Mouse (Mus musculus) retina, embryonic 14.5 days (tissue): ENCODE measurements around the gene Mrpl18.
"Not testable (repeated sequence)": the region's sequence is repeated elsewhere in the genome, so short reads cannot be mapped to it uniquely, and the experiment has no call there.

Source experiments
- DNase-seq: peaks from one replicate; pipeline ENCODE4 v3.0.0-alpha.2; 2015; ENCODE audit warnings: low spot score

The Mrpl18 gene

DNA sequence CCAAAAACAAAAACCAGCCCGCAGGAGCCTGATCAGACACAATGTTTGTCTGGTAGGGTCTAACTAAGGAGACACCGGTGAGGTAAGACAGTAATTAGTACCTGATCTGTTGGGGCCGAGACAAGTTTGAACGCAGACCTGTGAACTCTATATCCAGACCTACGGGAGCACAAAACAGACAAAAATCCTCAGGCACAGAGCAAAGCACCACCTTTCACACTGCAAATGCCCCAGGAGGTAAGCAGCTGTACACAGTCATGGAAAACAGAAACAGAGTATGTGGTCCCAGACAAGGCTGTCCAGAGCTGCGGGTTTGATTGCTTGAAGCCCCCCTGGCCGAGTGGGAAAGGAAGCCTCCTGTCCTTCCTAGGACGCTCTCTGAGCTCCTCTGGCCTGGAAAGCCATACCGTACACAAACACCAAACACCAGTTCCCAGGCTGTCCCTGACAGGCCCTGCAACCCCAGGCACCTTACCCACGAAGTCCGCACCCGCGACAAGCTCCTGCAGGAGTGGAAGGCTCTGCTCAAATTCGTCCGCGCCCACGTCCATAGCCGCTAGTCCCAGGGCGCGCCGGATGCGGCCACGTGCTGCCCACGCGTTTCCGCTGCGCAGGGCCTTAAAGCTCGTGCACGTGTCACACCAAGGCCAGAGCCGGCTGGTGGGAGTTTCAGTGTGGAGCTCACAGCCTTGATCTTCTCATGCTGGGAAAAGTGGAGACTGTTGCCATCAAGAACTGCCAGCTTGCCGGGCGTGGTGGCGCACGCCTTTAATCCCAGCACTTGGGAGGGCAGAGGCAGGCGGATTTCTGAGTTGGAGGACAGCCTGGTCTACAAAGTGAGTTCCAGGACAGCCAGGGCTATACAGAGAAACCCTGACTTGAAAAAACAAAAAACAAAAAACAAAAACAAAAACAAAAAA lies 6.5 kb downstream of the Mrpl18 start, which contains the start of gene Pnldc1:
Gene Pnldc1 (minus strand): TSS at position 870 of the 920 bp plus-strand sequence.
- DNase-seq, result no peak

DNA sequence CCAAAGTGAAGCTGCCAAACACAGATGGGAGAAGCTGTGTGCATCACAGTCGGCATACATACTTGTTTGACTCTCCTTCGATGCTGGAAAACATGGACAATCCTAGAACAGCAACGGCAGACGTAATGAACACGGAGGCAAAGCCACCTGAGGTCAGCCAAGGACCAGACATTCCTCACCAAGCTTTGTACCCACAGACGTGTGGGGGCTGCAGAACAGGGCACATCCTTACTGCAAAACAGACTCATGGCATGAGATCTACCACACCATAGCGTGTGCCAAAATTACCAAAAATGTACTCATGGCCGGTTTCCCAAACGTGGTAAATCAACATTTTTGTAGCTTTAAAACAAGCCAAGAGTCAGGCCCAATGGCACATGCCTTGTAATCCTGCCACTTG lies 9.7 kb downstream of the Mrpl18 start:
- no peak for DNase-seq

DNA sequence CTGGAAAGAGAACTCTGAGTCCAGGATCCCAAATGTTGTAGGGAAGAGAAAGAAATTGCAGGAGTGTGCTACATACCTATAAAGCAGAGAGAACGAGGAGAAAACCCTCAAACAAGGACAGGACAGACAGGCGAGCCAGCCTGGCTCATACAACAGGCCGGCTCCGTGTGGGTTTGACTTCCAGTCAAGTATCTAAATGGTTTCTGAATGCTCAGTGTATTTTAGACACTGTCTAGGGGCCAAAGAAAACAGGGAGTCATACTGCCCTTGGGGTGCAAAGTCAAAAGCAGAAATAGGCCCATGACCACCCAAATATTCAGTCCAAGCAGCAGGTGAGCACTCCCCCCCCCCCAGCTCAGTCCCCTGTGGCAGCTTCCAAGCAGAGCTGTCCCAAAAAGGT lies 10.3 kb downstream of the Mrpl18 start:
- no peak for DNase-seq

DNA sequence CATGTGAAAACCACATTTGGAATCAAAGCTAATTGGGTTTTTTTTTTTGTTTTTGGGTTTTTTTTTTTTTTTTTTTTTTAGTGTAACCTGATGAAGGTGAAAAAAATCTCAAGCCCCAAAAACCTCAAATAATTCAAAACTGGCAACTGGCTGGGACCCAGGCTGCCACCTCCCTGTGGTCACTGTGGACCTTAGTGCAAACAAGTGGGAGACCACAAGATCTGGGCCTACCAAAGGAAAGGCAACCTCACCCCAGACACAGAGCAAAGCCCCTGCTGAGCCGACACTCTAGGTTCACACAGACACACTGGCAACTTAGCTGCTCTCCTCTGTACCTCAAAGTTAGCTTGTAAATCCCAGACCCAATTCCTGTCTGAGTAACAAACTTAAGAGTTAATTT lies 11.8 kb downstream of the Mrpl18 start:
- no peak for DNase-seq

DNA sequence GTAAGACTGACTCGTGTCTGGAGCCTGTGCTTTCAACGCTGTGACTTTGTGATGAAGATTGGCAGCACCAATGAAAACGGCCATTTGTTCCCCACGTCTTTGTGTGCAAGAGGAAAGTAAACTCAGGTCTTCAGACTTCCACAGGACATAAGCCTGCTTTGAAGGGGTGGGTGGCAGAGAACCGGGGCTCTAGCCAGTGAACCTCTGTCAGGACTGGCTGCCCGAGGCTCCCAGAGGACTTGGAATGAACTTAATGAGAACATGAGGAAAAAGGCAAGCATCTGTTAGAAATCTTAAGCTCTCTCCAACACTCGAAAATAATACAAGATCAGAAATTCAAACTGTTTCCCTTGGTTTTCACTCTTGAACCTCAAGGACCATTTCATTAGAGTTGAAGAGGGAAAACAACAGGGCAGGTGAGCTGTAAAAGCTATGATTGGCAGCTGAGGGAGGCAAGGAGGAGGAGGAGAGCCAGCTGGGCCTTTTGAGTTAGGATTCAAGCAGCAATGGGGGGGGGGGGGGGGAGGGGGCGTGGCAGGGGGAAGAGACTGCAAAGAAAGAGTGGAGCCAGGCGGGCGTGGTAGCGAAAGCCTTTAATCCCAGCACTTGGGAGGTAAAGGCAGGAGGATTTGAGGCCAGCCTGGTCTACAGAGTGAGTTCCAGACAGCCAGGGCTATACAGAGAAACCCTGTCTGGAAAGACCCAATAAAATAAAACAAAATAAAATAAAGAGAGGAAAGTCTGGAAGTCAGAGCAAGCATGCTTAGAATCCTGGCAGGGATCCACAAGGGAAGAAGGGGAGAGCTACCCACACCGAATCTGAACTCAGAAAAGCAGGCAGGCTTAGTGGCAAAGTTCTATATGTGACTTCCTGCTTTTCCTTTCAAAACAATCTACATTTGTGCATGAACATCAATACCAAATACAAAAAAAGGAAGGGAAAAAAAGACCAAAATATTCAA lies 12.5 kb downstream of the Mrpl18 start:
- DNase-seq, result no peak

DNA sequence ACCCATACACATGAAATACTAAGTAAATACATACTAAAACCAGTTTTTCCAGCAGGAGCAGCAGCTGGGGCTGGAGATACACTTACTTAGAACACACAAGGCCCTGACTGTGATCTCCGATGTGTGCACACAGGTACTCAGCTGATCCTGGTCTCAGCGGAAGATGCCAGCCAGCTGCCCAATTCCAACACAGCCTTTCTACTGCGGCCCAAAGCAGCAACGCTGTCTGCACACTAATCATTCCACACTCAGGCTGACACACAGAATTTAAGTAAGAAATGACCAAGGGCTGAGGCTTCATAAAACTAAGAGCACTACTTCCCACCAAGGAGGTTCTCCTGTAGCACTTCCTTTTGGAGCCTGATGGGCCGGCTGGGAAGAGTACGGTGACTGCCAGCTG lies 13.9 kb downstream of the Mrpl18 start:
- DNase-seq, result no peak

DNA sequence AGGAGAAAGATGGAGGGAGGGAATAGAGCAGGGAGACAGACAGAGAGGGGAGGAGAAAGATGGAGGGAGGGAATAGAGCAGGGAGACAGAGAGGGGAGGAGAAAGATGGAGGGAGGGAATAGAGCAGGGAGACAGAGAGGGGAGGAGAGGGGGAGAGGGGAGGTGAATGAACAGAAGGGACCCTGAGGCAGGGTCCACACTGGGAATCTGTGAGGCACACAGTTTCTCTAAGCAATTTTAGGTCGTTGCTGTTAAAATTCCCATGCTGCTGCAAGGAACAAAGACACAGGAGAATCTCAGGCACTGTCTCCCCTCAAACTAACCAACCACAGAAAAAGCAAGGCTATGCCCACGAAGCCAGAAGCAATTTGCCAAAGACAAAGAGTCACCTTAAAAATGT lies 17.5 kb downstream of the Mrpl18 start:
- DNase-seq, result not testable (repeated sequence)

DNA sequence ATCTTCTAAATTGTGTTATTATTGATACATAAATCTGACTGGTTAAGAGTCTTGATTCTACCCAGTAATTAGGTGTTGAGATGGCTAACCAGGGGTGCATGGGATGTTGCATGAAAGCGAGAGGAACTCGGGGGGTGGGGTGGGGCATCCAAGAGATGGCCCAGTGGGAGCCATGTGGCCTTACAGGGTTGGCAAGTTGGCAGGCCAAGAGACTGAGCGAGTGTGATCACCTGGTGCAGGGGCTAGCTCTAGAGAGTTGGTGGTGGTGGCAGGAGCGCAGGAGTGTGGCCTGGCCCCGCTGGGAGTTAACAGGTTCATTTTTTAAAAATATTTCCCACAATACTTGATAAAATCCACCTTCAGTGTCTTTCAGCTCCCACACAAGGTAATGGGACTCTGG lies 18.5 kb downstream of the Mrpl18 start:
- DNase-seq, result no peak

DNA sequence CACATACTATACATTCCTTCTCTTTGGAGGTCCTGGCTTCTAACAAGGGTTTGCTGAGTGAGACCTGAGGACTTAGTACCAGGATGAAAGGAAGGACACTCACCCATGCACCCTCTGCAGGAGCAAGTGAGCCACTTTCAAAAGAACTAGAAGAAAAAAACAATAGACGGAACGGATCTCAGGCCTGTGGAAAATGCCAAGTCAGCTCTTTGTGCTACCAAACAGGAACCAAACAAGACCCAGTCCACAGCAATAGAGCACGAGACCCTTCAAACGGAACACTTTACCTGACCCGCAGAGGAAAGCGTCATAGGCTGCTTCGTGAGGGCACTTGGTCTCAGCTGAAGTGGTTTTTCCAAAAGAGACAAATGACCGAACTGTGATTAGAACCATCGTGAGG lies 24.1 kb downstream of the Mrpl18 start:
- no peak for DNase-seq

DNA sequence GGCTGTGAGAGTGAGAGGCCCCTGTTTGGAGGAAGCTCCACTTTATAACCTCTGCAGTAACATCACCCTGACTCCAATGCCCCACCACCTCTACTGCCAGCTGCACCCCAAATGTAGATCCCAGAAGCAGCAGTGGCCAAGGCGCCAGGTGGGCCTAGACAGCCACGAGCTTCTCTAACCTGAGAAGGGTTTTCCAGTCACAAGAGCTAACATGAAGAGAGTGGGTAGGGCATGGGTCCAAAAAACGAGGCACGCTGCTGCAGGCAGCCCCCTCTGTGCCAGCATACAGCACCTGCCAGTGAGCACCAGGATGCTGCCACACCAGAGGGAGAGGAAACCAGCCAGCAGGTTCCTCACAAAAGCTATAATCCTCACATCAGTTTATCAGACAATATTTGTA lies 25.1 kb downstream of the Mrpl18 start:
- DNase-seq, result no peak

DNA sequence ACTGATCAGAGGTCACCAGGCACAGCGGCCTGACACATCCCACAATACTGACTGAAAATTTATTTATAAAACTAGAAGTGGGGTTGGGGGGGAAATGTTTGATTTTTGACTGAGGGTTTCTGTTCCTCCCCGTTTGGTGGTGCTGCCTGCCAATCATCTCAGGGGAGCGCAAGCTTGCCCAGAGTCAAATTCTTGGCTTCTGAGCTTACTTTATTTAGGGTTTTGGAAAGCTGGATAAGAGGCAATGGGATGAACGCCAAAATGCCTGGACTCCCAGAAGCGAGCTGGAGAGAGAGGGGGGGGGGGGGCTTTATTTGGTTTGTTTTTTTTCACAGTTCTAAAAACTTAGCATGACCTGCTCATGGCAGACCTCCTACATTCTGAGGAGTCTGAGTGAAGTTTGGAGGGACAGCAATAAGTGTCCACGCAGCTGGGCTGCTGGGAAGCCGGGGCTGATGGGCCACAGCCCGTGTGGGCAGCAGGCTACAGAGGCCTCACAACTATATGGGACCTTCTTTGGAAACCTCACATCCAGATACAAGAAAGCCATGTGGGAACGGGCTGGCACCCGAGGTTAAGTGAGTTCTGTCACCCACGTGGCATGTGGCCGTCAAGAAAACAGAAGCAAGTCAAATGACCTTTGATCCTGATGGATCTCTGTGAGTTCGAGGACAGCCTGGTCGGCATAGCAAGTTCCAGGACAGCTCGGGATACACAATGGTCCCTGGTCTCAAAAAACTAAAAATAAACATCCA lies 28.9 kb downstream of the Mrpl18 start:
- DNase-seq, result no peak

DNA sequence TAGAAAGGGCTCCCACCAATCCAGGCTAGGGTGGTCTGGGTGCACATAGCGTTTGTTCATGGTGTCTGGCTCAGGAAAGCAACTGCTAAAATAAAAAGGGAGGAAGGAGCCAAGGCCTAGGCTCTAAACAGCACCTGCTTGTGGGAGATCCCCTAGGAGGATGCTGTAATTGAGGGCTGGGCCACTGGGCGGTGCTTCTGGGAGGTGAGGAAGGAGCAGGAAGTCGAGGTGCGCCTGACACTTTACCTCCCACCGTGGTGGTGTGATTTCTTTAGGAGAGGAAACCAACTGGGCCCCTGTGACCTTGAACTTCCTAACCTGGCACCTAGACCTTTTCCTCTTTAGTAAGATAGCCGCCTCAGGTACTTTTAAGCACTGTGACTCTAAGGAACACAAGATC lies 29.5 kb downstream of the Mrpl18 start:
- DNase-seq, result no peak

DNA sequence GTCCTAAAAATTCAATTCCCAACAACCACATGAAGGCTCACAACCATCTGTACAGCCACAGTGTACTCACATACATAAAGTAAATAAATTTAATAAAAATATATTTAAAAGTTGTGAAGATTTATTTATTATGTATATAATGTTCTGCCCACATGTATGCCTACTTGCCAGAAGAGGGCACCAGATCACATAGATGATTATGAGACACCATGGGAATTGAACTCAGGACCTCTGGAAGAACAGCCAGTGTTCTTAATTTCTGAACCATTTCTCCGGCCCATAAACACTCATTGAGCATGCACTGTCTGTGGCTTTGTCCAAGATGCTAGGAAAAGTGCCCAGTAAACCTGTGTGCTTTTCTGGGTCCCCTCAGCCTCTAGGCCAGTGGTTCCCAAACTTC lies 34.9 kb downstream of the Mrpl18 start:
- no peak for DNase-seq

DNA sequence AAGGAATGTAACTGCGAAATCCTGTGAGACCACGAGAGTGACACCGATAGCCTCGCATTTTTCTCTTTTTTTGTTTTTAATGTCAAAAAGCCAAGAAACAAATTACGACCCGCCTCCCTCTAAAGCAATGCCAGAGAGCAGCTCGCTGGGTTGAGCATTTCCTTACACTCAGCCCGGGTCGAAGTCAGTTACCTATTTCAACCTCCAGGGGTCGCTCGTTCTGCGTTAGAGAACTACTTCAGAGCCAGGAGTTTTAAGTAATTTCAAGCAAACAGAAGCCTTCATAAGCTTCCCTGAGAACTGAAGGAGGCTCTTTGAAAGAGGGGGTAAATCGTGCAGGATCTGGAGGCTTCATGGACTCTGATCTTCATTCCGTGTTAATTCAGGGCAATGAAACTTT lies 36.0 kb downstream of the Mrpl18 start:
- peak; percentile 92 for DNase-seq

DNA sequence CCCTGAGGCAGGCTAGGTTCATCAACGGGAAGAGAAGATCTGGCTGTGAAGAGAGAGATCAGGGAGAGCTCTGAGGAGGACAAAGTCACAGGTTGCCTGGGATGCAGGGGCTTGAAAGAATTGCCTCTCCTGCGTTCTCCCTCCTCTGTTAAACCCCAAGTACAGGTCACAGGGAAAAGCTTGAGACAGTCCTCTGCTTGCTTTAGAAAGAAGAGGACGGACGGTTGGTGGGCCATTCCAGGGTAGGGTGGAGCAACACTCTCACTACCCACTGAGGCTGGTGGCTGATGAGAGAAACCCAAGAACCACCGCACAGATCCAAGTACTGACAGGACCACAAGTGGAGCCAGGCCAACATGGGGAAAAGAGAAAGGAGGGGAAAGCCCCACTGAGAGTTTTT lies 40.4 kb downstream of the Mrpl18 start, which contains the start of gene Mrgprh:
Gene Mrgprh (plus strand): TSS at position 301 of the 400 bp plus-strand sequence.
- no peak for DNase-seq

DNA sequence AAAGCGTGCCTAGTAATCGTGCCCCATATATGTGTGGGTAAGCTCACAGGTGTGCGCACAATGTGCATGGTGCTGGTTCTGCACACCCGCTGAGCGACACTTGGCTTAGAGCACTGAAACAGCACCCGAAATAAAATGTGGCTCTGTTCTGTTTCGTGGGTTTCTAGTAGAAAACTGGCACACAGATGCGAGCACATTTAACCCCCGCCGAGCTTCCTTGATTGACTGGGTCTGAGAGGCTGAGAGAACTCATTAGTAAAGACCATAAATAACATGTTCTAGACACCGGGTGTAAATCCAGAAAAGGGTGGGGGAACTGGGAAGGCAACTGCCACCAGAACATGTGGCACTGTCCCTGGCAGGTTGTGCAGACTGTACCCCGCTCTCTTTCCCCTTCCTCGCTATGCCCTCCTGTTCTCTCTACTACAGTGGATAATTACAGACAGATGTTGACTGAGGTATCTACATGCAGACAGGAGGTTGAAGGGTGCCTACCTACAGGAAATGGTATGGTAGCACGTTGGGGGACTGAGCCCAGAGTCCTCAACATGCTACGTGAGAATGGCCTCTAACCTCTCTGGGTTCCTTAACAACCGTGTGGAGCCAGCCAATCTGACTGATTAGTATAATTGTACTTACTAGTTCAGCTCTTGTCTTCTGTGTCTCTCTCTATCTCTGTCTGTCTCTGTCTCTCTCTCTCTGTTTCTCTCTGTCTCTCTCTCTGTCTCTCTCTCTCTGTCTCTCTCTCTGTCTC lies 43.7 kb downstream of the Mrpl18 start:
- no peak for DNase-seq

DNA sequence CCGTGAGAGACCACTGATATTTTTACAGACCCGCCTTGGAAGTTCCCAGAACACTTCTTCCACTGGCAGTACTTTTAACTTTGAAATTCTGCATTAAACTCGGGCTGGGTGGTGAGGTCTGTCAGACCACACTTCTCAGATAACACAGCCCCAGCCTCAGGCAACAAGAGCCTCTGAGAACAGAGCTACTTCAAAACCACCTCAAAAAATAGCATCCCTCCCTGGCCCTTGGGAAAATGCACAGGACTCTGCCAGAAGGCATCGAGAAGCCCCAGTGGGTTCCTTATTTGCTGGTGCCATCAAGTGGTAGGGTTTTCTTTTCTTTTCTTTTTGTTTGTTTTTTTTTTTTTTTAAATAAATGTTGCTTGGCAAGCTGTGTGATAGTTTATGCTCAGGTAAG lies 47.5 kb downstream of the Mrpl18 start:
- DNase-seq, result no peak

DNA sequence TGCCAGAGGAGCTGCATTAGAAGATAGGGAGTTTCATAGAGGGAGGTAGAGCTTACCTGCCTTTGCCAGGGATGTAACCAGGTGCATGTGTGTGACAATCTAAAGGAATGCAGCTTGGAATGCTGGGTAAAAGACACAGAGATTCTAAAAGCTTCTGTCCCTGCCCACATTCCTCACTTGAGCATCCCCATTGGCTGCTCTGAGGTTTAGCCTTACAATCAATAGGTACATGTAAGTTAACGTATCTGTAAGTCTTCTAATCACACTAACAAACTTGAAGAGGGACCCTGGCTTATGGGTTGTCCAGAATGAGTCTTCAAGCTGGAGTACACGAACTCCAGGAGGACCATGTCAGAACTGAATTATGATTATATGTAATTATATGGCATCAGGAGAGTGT lies 48.1 kb downstream of the Mrpl18 start, which contains the start of gene Mas1:
Gene Mas1 (minus strand): TSS at position 101 of the 400 bp plus-strand sequence.
- no peak for DNase-seq

DNA sequence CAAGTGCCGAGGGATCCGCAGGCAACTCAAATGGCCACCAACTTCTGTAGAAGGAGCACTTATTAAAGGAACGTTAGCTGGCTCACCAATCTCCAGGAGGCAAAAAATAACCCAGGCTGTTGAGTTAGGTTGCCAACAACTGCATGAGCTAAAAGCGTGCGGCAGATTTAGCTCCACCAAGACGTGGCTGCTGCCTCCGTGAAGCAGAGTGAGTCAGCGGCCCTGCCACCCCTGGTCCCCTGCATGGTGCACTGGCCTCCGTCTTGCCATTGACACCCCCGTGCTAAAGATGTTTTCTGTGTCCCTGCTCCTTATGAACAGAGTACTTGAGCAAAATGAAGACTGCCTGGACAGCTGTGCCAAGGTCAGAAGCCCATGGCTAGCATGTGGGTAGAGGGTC lies 49.3 kb downstream of the Mrpl18 start:
- no peak for DNase-seq

DNA sequence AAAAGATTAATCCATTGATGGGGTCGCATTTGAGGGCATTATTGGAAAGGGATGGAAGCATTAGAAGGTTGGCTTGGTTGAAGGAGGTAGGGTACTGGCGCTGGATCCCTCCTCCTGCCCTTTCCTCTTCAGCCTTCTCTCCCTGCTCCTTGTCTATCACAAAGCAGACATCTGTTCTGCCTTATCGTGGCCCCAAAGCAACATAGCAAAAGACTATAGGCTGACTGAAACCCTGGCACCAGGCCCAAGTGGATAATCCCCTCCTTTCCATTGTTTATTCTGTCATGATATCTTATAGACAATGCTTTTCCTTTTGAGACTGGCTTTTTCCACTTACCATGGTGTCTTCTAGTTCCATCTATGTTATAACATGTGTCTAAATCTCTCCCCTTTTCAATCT lies 50.7 kb downstream of the Mrpl18 start:
- no peak for DNase-seq

DNA sequence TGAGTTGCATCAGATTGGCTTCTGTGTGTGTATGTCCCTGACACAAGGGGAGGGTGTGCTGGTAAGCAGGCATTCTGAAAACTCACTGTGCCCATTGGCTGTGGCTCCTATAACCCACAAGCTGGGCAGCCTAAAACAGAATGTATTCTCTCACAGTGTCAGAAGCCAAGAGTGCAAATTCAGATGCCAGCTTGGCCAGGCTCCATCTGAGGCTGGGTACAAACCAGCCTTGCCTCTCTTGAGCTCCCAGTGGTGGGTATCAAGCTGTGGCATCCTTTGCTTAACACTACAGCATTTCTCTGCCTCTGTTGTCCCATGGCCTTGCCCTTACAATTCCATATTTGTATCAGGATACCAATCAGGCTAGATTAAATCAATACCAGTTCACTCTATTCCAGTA lies 52.0 kb downstream of the Mrpl18 start:
- DNase-seq, result no peak
